Comparison of ENCODE assay signal across 23 mouse cellular contexts in the genomic region with DNA sequence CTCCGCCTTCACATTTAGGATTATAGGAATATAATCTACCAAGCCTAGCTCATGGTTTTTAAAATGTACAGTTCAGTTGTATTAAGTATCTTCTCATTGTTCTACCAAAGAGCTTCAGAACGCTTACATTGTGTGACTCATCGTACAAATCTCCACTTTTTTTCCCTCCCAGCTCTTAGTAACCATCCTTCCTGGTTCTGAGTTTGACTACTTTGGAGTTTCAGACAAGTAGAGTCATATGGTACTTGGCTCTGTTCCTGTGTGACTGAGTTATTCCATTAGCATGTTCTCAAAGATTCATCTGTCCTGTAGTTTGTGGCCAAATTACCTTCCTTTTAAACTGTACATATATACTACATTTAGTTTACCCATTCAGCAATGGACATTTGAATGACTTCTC. TPM values are rescaled to one million over a fixed set of nuclear protein-coding genes. Genes with fewer than 3 reads are reported as not detected.
A peak's percentile ranks its signal among the peaks of the same experiment; 100 is the strongest.
DNase-seq lines count a peak whose midpoint lies in the region; ATAC-seq and TF ChIP-seq lines count a peak whose summit lies in the region.
"Had no signal": no experiment of that assay in that cellular context is flagged by ENCODE, and none has a peak within 500 bp of the region (broad histone marks: within the 10 kb centered on the region; RNA-seq: fewer than 3 reads in every experiment).

No protein-coding gene starts in this region.

- H3K27ac ChIP-seq in heart, postnatal 0 days (ENCODE audit: low read depth), result peak overlapping the region; percentile 24
- no peak overlapping the region for H3K27ac ChIP-seq in heart, embryonic 10.5 days
- peak overlapping the region; percentile 82 for H3K27ac ChIP-seq in embryonic fibroblast, embryonic 13.5 days (ENCODE audit: insufficient read depth, low read length)
- no peak overlapping the region for H3K27ac ChIP-seq in intestine, embryonic 16.5 days (ENCODE audit: low read length)
- H3K27ac ChIP-seq in hindbrain, embryonic 16.5 days (ENCODE audit: low read depth, low read length), result no peak overlapping the region
- H3K27ac ChIP-seq: embryonic facial prominence, embryonic 15.5 days; forebrain, embryonic 13.5 days; hindbrain, embryonic 10.5 days; kidney, postnatal 0 days; limb, embryonic 10.5 days; liver, embryonic 12.5 days; stomach, embryonic 15.5 days had no signal

- TF ChIP-seq CTCF in heart, postnatal 0 days (IDR thresholded peaks at IDR 0.05; ENCODE audit: low read depth), result no peak
- no peak for TF ChIP-seq CTCF in embryonic fibroblast, embryonic 13.5 days (IDR thresholded peaks at IDR 0.05; ENCODE audit: borderline replicate concordance, insufficient read depth, low read length)

- 71% methylated on average over 3 of the region's 3 CpGs for WGBS in heart, postnatal 0 days
- WGBS in heart, embryonic 10.5 days, result 79% methylated on average over 3 of the region's 3 CpGs
- 83% methylated on average over 3 of the region's 3 CpGs for WGBS in intestine, embryonic 16.5 days
- WGBS in hindbrain, embryonic 16.5 days, result 90% methylated on average over 3 of the region's 3 CpGs

- no peak for TF ChIP-seq EP300 in heart, postnatal 0 days (IDR thresholded peaks at IDR 0.05; ENCODE audit: low read depth)

- no peaks in the 10 kb centered on the region for H3K27me3 ChIP-seq in heart, postnatal 0 days (ENCODE audit: control insufficient read depth, insufficient read depth, low read length)
- no peaks in the 10 kb centered on the region for H3K27me3 ChIP-seq in heart, embryonic 10.5 days (ENCODE audit: insufficient read depth, poor library complexity, severe bottlenecking)
- H3K27me3 ChIP-seq in intestine, embryonic 16.5 days (replicated peaks; ENCODE audit: control insufficient read depth, insufficient read depth, low read length), result no peaks in the 10 kb centered on the region
- H3K27me3 ChIP-seq in hindbrain, embryonic 16.5 days (replicated peaks; ENCODE audit: control insufficient read depth, insufficient read depth, low read length), result no peaks in the 10 kb centered on the region
- H3K27me3 ChIP-seq: embryonic facial prominence, embryonic 15.5 days; forebrain, embryonic 13.5 days; liver, embryonic 12.5 days; megakaryocyte, embryonic 14.5 days; stomach, embryonic 15.5 days had no signal

- H3K4me2 ChIP-seq in heart, postnatal 0 days (ENCODE audit: low read depth, low read length), result peak overlapping the region; percentile 31; the same call in 1 of the 2 replicates
- H3K4me2 ChIP-seq in intestine, embryonic 16.5 days (ENCODE audit: low read depth, low read length), result no peak overlapping the region
- no peak overlapping the region for H3K4me2 ChIP-seq in hindbrain, embryonic 16.5 days (ENCODE audit: low read length)
- H3K4me2 ChIP-seq: embryonic facial prominence, embryonic 15.5 days; forebrain, embryonic 13.5 days; liver, embryonic 12.5 days; stomach, embryonic 15.5 days had no signal

- peak; percentile 45 for DNase-seq in heart, postnatal 0 days (ENCODE audit: low spot score)
- DNase-seq in heart, embryonic 10.5 days (ENCODE audit: low spot score), result no peak
- DNase-seq in 3134 (ENCODE audit: extremely low read depth, insufficient read length, low spot score) (peak; percentile 42), 416B (ENCODE audit: low read depth) (peak; percentile 89)
- DNase-seq: spleen, adult 18-20 months had no signal

- no peaks in the 10 kb centered on the region for H3K9me3 ChIP-seq in heart, postnatal 0 days (replicated peaks; ENCODE audit: control insufficient read depth, low read length)
- H3K9me3 ChIP-seq in heart, embryonic 10.5 days, result no peaks in the 10 kb centered on the region
- no peaks in the 10 kb centered on the region for H3K9me3 ChIP-seq in intestine, embryonic 16.5 days (ENCODE audit: control insufficient read depth, low read length)
- H3K9me3 ChIP-seq in hindbrain, embryonic 16.5 days (ENCODE audit: control insufficient read depth, low read length), result no peaks in the 10 kb centered on the region
- H3K9me3 ChIP-seq: embryonic facial prominence, embryonic 15.5 days; forebrain, embryonic 13.5 days; hindbrain, embryonic 10.5 days; limb, embryonic 10.5 days; liver, embryonic 12.5 days; megakaryocyte, embryonic 14.5 days; stomach, embryonic 15.5 days had no signal

- TF ChIP-seq POLR2A in embryonic fibroblast, embryonic 13.5 days (IDR thresholded peaks at IDR 0.05; ENCODE audit: low read depth, low read length), result no peak

- peak; percentile 39 for ATAC-seq in heart, postnatal 0 days (ENCODE audit: insufficient read depth, low read depth)
- no peak for ATAC-seq in intestine, embryonic 16.5 days
- no peak for ATAC-seq in hindbrain, embryonic 16.5 days
- ATAC-seq: forebrain, embryonic 13.5 days had no signal

- no peaks in the 10 kb centered on the region for H3K36me3 ChIP-seq in heart, postnatal 0 days (replicated peaks; ENCODE audit: control insufficient read depth, insufficient read depth, low read length)
- H3K36me3 ChIP-seq in heart, embryonic 10.5 days, result no peaks in the 10 kb centered on the region
- H3K36me3 ChIP-seq in intestine, embryonic 16.5 days (ENCODE audit: control insufficient read depth, insufficient read depth, low read length), result no peaks in the 10 kb centered on the region
- H3K36me3 ChIP-seq in hindbrain, embryonic 16.5 days (ENCODE audit: control insufficient read depth, insufficient read depth, low read length), result no peaks in the 10 kb centered on the region
- H3K36me3 ChIP-seq: embryonic facial prominence, embryonic 15.5 days; hindbrain, embryonic 10.5 days; limb, embryonic 10.5 days; liver, embryonic 12.5 days; stomach, embryonic 15.5 days had no signal

- H3K4me3 ChIP-seq in heart, postnatal 0 days (ENCODE audit: low read depth, low read length), result no peak overlapping the region
- H3K4me3 ChIP-seq in heart, embryonic 10.5 days, result no peak overlapping the region
- H3K4me3 ChIP-seq in embryonic fibroblast, embryonic 13.5 days (ENCODE audit: insufficient read depth, low read length), result no peak overlapping the region
- H3K4me3 ChIP-seq in intestine, embryonic 16.5 days (ENCODE audit: low read length), result no peak overlapping the region
- H3K4me3 ChIP-seq in hindbrain, embryonic 16.5 days (ENCODE audit: low read length), result no peak overlapping the region
- H3K4me3 ChIP-seq: embryonic facial prominence, embryonic 15.5 days; forebrain, embryonic 13.5 days; hindbrain, embryonic 10.5 days; limb, embryonic 10.5 days; liver, embryonic 12.5 days; stomach, embryonic 15.5 days had no signal

- H3K9ac ChIP-seq in heart, postnatal 0 days (replicated peaks; ENCODE audit: low read depth, low read length), result no peak overlapping the region
- no peak overlapping the region for H3K9ac ChIP-seq in intestine, embryonic 16.5 days (ENCODE audit: low read depth, low read length)
- H3K9ac ChIP-seq in hindbrain, embryonic 16.5 days (ENCODE audit: low read depth, low read length), result no peak overlapping the region
- H3K9ac ChIP-seq: embryonic facial prominence, embryonic 15.5 days; forebrain, embryonic 13.5 days; liver, embryonic 12.5 days; stomach, embryonic 15.5 days had no signal

- peaks cover 15% of the 10 kb centered on the region for H3K4me1 ChIP-seq in heart, postnatal 0 days (ENCODE audit: control insufficient read depth, insufficient read depth)
- H3K4me1 ChIP-seq in heart, embryonic 10.5 days, result peaks cover 9% of the 10 kb centered on the region; the same call in 1 of the 2 replicates
- H3K4me1 ChIP-seq in embryonic fibroblast, embryonic 13.5 days (ENCODE audit: control insufficient read depth, insufficient read depth, low read length), result peaks cover 8% of the 10 kb centered on the region
- H3K4me1 ChIP-seq in intestine, embryonic 16.5 days (ENCODE audit: control insufficient read depth, insufficient read depth, low read length), result peaks cover 5% of the 10 kb centered on the region; the same call in 1 of the 2 replicates
- no peaks in the 10 kb centered on the region for H3K4me1 ChIP-seq in hindbrain, embryonic 16.5 days (ENCODE audit: control insufficient read depth, insufficient read depth, low read depth, low read length)
- H3K4me1 ChIP-seq: embryonic facial prominence, embryonic 15.5 days; forebrain, embryonic 13.5 days; hindbrain, embryonic 10.5 days; limb, embryonic 10.5 days; stomach, embryonic 15.5 days had no signal

RNA-seq across cellular contexts. Expression of gene Gm21985, which starts 42.6 kb away (rescaled TPM):
- total RNA-seq in heart, postnatal 0 days (2014; rRNA removed; ENCODE audit: low replicate concordance), result not detected in 2 replicates
- polyA plus RNA-seq in heart, postnatal 0 days (2015; fragmentation: Nextera tagmentation; extraction: Ambion mirVana), result not detected in 2 replicates
- polyA plus RNA-seq in heart, embryonic 10.5 days (2016; fragmentation: Nextera tagmentation; extraction: Ambion mirVana), result not detected in 2 replicates
- not detected in 2 replicates for polyA plus RNA-seq in embryonic fibroblast, embryonic 13.5 days (2011; ENCODE audit: insufficient read length, low read depth, missing spikeins)
- not detected in 2 replicates for polyA plus RNA-seq in intestine, embryonic 16.5 days (2015; fragmentation: Nextera tagmentation; extraction: Ambion mirVana)
- polyA plus RNA-seq in hindbrain, embryonic 16.5 days (2015; fragmentation: Nextera tagmentation; extraction: Ambion mirVana), result not detected in 2 replicates
- polyA plus RNA-seq: adrenal gland, adult 2 months; cerebellum, adult 2 months; embryonic facial prominence, embryonic 15.5 days; forebrain, embryonic 13.5 days; gonadal fat pad, adult 2 months; hindbrain, embryonic 10.5 days; intestine, embryonic 14.5 days; kidney, postnatal 0 days; limb, embryonic 10.5 days; liver, embryonic 12.5 days; neural tube, embryonic 14.5 days; stomach, embryonic 15.5 days had no signal

RNA-seq across cellular contexts. Expression of gene Slc12a6, which starts 43.0 kb away (rescaled TPM):
- total RNA-seq in heart, postnatal 0 days (2014; rRNA removed; ENCODE audit: low replicate concordance), result 42.8 and 48.1 TPM in 2 replicates
- 6.5 and 7.2 TPM in 2 replicates for polyA plus RNA-seq in heart, postnatal 0 days (2015; fragmentation: Nextera tagmentation; extraction: Ambion mirVana)
- polyA plus RNA-seq in heart, embryonic 10.5 days (2016; fragmentation: Nextera tagmentation; extraction: Ambion mirVana), result 9.5 and 10.4 TPM in 2 replicates
- 27.9 and 29.2 TPM in 2 replicates for polyA plus RNA-seq in embryonic fibroblast, embryonic 13.5 days (2011; ENCODE audit: insufficient read length, low read depth, missing spikeins)
- 11.9 and 14.9 TPM in 2 replicates for polyA plus RNA-seq in intestine, embryonic 16.5 days (2015; fragmentation: Nextera tagmentation; extraction: Ambion mirVana)
- polyA plus RNA-seq in hindbrain, embryonic 16.5 days (2015; fragmentation: Nextera tagmentation; extraction: Ambion mirVana), result 14.7 and 17.5 TPM in 2 replicates

RNA-seq across cellular contexts. Expression of gene Nop10, which starts 46.9 kb away (rescaled TPM):
- 95.5 and 125 TPM in 2 replicates for total RNA-seq in heart, postnatal 0 days (2014; rRNA removed; ENCODE audit: low replicate concordance)
- polyA plus RNA-seq in heart, postnatal 0 days (2015; fragmentation: Nextera tagmentation; extraction: Ambion mirVana), result 148 and 154 TPM in 2 replicates
- polyA plus RNA-seq in heart, embryonic 10.5 days (2016; fragmentation: Nextera tagmentation; extraction: Ambion mirVana), result 188 and 206 TPM in 2 replicates
- polyA plus RNA-seq in embryonic fibroblast, embryonic 13.5 days (2011; ENCODE audit: insufficient read length, low read depth, missing spikeins), result 70.7 and 79.5 TPM in 2 replicates
- 214 and 238 TPM in 2 replicates for polyA plus RNA-seq in intestine, embryonic 16.5 days (2015; fragmentation: Nextera tagmentation; extraction: Ambion mirVana)
- 165 and 189 TPM in 2 replicates for polyA plus RNA-seq in hindbrain, embryonic 16.5 days (2015; fragmentation: Nextera tagmentation; extraction: Ambion mirVana)

RNA-seq across cellular contexts. Expression of gene Nutm1, which starts 49.6 kb away (rescaled TPM):
- not detected in 2 replicates for total RNA-seq in heart, postnatal 0 days (2014; rRNA removed; ENCODE audit: low replicate concordance)
- polyA plus RNA-seq in heart, postnatal 0 days (2015; fragmentation: Nextera tagmentation; extraction: Ambion mirVana), result not detected in 2 replicates
- polyA plus RNA-seq in heart, embryonic 10.5 days (2016; fragmentation: Nextera tagmentation; extraction: Ambion mirVana), result 0.04 and 0.07 TPM in 2 replicates
- polyA plus RNA-seq in embryonic fibroblast, embryonic 13.5 days (2011; ENCODE audit: insufficient read length, low read depth, missing spikeins), result not detected in 2 replicates
- 0.04 TPM in 1 of 2 replicates, not detected in the other for polyA plus RNA-seq in intestine, embryonic 16.5 days (2015; fragmentation: Nextera tagmentation; extraction: Ambion mirVana)
- polyA plus RNA-seq in hindbrain, embryonic 16.5 days (2015; fragmentation: Nextera tagmentation; extraction: Ambion mirVana), result 0.04 TPM in 1 of 2 replicates, not detected in the other
- total RNA-seq: adrenal gland, adult 2 months; layer of hippocampus, postnatal 10 days; monocyte, adult 5-6 weeks had no signal
- polyA plus RNA-seq: adrenal gland, adult 2 months; cerebellum, adult 2 months; embryonic facial prominence, embryonic 15.5 days; forebrain, embryonic 13.5 days; hindbrain, embryonic 10.5 days; intestine, embryonic 14.5 days; liver, embryonic 12.5 days; neural tube, embryonic 14.5 days had no signal

RNA-seq across cellular contexts. Expression of gene Emc4, which starts 59.2 kb away (rescaled TPM):
- total RNA-seq in heart, postnatal 0 days (2014; rRNA removed; ENCODE audit: low replicate concordance), result 58.5 and 70.1 TPM in 2 replicates
- polyA plus RNA-seq in heart, postnatal 0 days (2015; fragmentation: Nextera tagmentation; extraction: Ambion mirVana), result 104 and 110 TPM in 2 replicates
- 114 and 134 TPM in 2 replicates for polyA plus RNA-seq in heart, embryonic 10.5 days (2016; fragmentation: Nextera tagmentation; extraction: Ambion mirVana)
- 65.8 and 71.9 TPM in 2 replicates for polyA plus RNA-seq in embryonic fibroblast, embryonic 13.5 days (2011; ENCODE audit: insufficient read length, low read depth, missing spikeins)
- 113 and 118 TPM in 2 replicates for polyA plus RNA-seq in intestine, embryonic 16.5 days (2015; fragmentation: Nextera tagmentation; extraction: Ambion mirVana)
- polyA plus RNA-seq in hindbrain, embryonic 16.5 days (2015; fragmentation: Nextera tagmentation; extraction: Ambion mirVana), result 210 and 240 TPM in 2 replicates

Comparison
In these comparisons a context has a peak if more than half of its experiments do, and no peak if none do; other contexts are left out.
1. H3K27ac ChIP-seq: peak in heart, postnatal 0 days (single experiment) and embryonic fibroblast, embryonic 13.5 days (single experiment); none in heart, embryonic 10.5 days (single experiment), intestine, embryonic 16.5 days (single experiment) and hindbrain, embryonic 16.5 days (single experiment).